In genomic region chr2:29663260-29663877, GRCm38 (mm10) we compare ENCODE assay signal across 12 mouse cellular contexts. TPM values are rescaled to one million over a fixed set of nuclear protein-coding genes. Genes with fewer than 3 reads are reported as not detected.
DNase-seq lines count a peak whose midpoint lies in the region; ATAC-seq lines count a peak whose summit lies in the region.
"Had no signal": no experiment of that assay in that cellular context is flagged by ENCODE, and none has a peak within 500 bp of the region (broad histone marks: within the 10 kb centered on the region; RNA-seq: fewer than 3 reads in every experiment).

No protein-coding gene starts in this region.

- H3K4me1 ChIP-seq in kidney, embryonic 14.5 days (ENCODE audit: control insufficient read depth, insufficient read depth, low read length), result peaks cover 53% of the 10 kb centered on the region
- H3K4me1 ChIP-seq in midbrain, embryonic 12.5 days, result peaks cover 27% of the 10 kb centered on the region
- peaks cover 4% of the 10 kb centered on the region; the same call in 1 of the 2 replicates for H3K4me1 ChIP-seq in midbrain, embryonic 14.5 days (ENCODE audit: control insufficient read depth, insufficient read depth, low read length)
- peaks cover 50% of the 10 kb centered on the region for H3K4me1 ChIP-seq in limb, embryonic 13.5 days

- peak overlapping the region; percentile 4; the same call in 1 of the 2 replicates for H3K27ac ChIP-seq in kidney, embryonic 14.5 days (ENCODE audit: low read depth, low read length)
- 0 out of 2 replicates have a peak overlapping the region, but pooled peaks have one; percentile 10 for H3K27ac ChIP-seq in midbrain, embryonic 12.5 days (replicated peaks)
- H3K27ac ChIP-seq in midbrain, embryonic 14.5 days (replicated peaks; ENCODE audit: low read depth, low read length), result no peak overlapping the region
- H3K27ac ChIP-seq in limb, embryonic 13.5 days, result peak overlapping the region; percentile 22; the same call in 1 of the 2 replicates
- H3K27ac ChIP-seq: forebrain, embryonic 10.5 days; liver, embryonic 13.5 days had no signal

- no peaks in the 10 kb centered on the region for H3K36me3 ChIP-seq in kidney, embryonic 14.5 days (ENCODE audit: control insufficient read depth, insufficient read depth, low read length)
- H3K36me3 ChIP-seq in midbrain, embryonic 12.5 days, result no peaks in the 10 kb centered on the region
- H3K36me3 ChIP-seq in midbrain, embryonic 14.5 days (ENCODE audit: control insufficient read depth, insufficient read depth, low read length), result no peaks in the 10 kb centered on the region
- no peaks in the 10 kb centered on the region for H3K36me3 ChIP-seq in limb, embryonic 13.5 days
- H3K36me3 ChIP-seq: liver, embryonic 13.5 days had no signal

- peak; percentile 62; the same call in 1 of the 2 replicates for ATAC-seq in kidney, embryonic 14.5 days (ENCODE audit: low FRiP score, low TSS enrichment)
- ATAC-seq in midbrain, embryonic 12.5 days (ENCODE audit: low FRiP score, low read depth), result no peak
- ATAC-seq in midbrain, embryonic 14.5 days (ENCODE audit: low FRiP score, low TSS enrichment), result no peak
- ATAC-seq in limb, embryonic 13.5 days (ENCODE audit: low FRiP score, low read depth), result peak; percentile 21; the same call in 1 of the 2 replicates
- ATAC-seq: intestine, embryonic 16.5 days had no signal

- no peak overlapping the region for H3K4me2 ChIP-seq in kidney, embryonic 14.5 days (replicated peaks; ENCODE audit: low read depth, low read length)
- no peak overlapping the region for H3K4me2 ChIP-seq in midbrain, embryonic 12.5 days (replicated peaks)
- no peak overlapping the region for H3K4me2 ChIP-seq in midbrain, embryonic 14.5 days (ENCODE audit: low read length)
- H3K4me2 ChIP-seq in limb, embryonic 13.5 days (replicated peaks), result no peak overlapping the region
- H3K4me2 ChIP-seq: liver, embryonic 13.5 days had no signal

- no peak overlapping the region for H3K9ac ChIP-seq in kidney, embryonic 14.5 days (ENCODE audit: low read depth, low read length)
- no peak overlapping the region for H3K9ac ChIP-seq in midbrain, embryonic 12.5 days (replicated peaks)
- no peak overlapping the region for H3K9ac ChIP-seq in midbrain, embryonic 14.5 days (replicated peaks; ENCODE audit: low read length)
- H3K9ac ChIP-seq in limb, embryonic 13.5 days, result no peak overlapping the region
- H3K9ac ChIP-seq: liver, embryonic 13.5 days had no signal

- H3K9me3 ChIP-seq in kidney, embryonic 14.5 days (ENCODE audit: control insufficient read depth, low read length), result no peaks in the 10 kb centered on the region
- H3K9me3 ChIP-seq in midbrain, embryonic 12.5 days, result no peaks in the 10 kb centered on the region
- no peaks in the 10 kb centered on the region for H3K9me3 ChIP-seq in midbrain, embryonic 14.5 days (ENCODE audit: control insufficient read depth, low read length)
- H3K9me3 ChIP-seq in limb, embryonic 13.5 days, result no peaks in the 10 kb centered on the region
- H3K9me3 ChIP-seq: forebrain, embryonic 10.5 days; liver, embryonic 13.5 days had no signal

- DNase-seq in kidney, postnatal 36 days, result no peak
- DNase-seq in midbrain, embryonic 14.5 days, result no peak
- DNase-seq in thymus, postnatal 10 days (ENCODE audit: low spot score in 2 of 2), result peak; percentile 32 to 37
- no peak for DNase-seq in cerebellum, adult 9-11 months
- DNase-seq: adrenal gland, adult 8-10 months; cerebellum, postnatal 14 days; liver, embryonic 13.5 days had no signal

- H3K4me3 ChIP-seq in kidney, embryonic 14.5 days (ENCODE audit: low read length), result no peak overlapping the region
- H3K4me3 ChIP-seq in midbrain, embryonic 12.5 days, result no peak overlapping the region
- no peak overlapping the region for H3K4me3 ChIP-seq in midbrain, embryonic 14.5 days (replicated peaks; ENCODE audit: low read depth, low read length)
- H3K4me3 ChIP-seq in limb, embryonic 13.5 days, result no peak overlapping the region
- H3K4me3 ChIP-seq: forebrain, embryonic 10.5 days; liver, embryonic 13.5 days had no signal

- no peaks in the 10 kb centered on the region; the same call in 1 of the 2 replicates for H3K27me3 ChIP-seq in kidney, embryonic 14.5 days (ENCODE audit: control insufficient read depth, insufficient read depth, low read length)
- no peaks in the 10 kb centered on the region for H3K27me3 ChIP-seq in midbrain, embryonic 12.5 days
- H3K27me3 ChIP-seq in midbrain, embryonic 14.5 days (ENCODE audit: control insufficient read depth, insufficient read depth, low read length), result no peaks in the 10 kb centered on the region
- H3K27me3 ChIP-seq in limb, embryonic 13.5 days, result no peaks in the 10 kb centered on the region
- H3K27me3 ChIP-seq: liver, embryonic 13.5 days had no signal

- WGBS in kidney, embryonic 14.5 days, result 0% methylated on average over 4 of the region's 4 CpGs
- 37% methylated on average over 4 of the region's 4 CpGs for WGBS in midbrain, embryonic 12.5 days
- 22% methylated on average over 4 of the region's 4 CpGs for WGBS in midbrain, embryonic 14.5 days
- 9% methylated on average over 4 of the region's 4 CpGs for WGBS in limb, embryonic 13.5 days

RNA-seq across cellular contexts. Expression of gene Rapgef1, which starts 43.8 kb away (rescaled TPM):
- polyA plus RNA-seq in kidney, embryonic 14.5 days (2014; fragmentation: Nextera tagmentation; extraction: Ambion mirVana), result 11.2 and 16.6 TPM in 2 replicates
- polyA plus RNA-seq in midbrain, embryonic 12.5 days (2016; fragmentation: Nextera tagmentation; extraction: Ambion mirVana), result 22.5 and 24.1 TPM in 2 replicates
- polyA plus RNA-seq in midbrain, embryonic 14.5 days (2014; fragmentation: Nextera tagmentation; extraction: Ambion mirVana), result 23.2 and 25.3 TPM in 2 replicates
- polyA plus RNA-seq in limb, embryonic 13.5 days (2015; fragmentation: Nextera tagmentation; extraction: Ambion mirVana), result 15.2 and 15.9 TPM in 2 replicates

Comparison
In these comparisons a context has a peak if more than half of its experiments do, and no peak if none do; other contexts are left out.
1. ATAC-seq: peak in kidney, embryonic 14.5 days (single experiment) and limb, embryonic 13.5 days (single experiment); none in midbrain, embryonic 12.5 days (single experiment) and midbrain, embryonic 14.5 days (single experiment).
2. DNase-seq: peak in thymus, postnatal 10 days (2 of 2); none in kidney, postnatal 36 days (0 of 2), midbrain, embryonic 14.5 days (single experiment) and cerebellum, adult 9-11 months (single experiment).